Mouse (Mus musculus): Measurements from ENCODE around the gene Slc25a11. TPM values are rescaled to one million over a fixed set of nuclear protein-coding genes. Genes with fewer than 3 reads are reported as not detected.

The Slc25a11 gene
- total RNA-seq, 2 experiments from 2014 or later: 264 to 408 TPM

- TF ChIP-seq CTCF (IDR thresholded peaks at IDR 0.05): peak; percentile 75
- H3K27ac ChIP-seq: no peak overlapping the region
- H3K4me3 ChIP-seq: no peak overlapping the region
- intact Hi-C loops (cut with DNase I): no loop called here
- DNase-seq: peak; percentile 65
These were observed 21.8 kb downstream of the Slc25a11 start for GRCm38 (mm10) chr11:70625473-70625872.

GRCm38 (mm10) chr11:70623053-70623742 lies 24.1 kb downstream of the Slc25a11 start:
- TF ChIP-seq CTCF (IDR thresholded peaks at IDR 0.05): peak; percentile 45
- intact Hi-C loops (cut with DNase I): loop anchor here (5.0 kb wide), 1 partner anchor 211 kb away; the partner anchor contains the start of gene Pelp1
- Histone ChIP-seq H3K4me3 (no peak overlapping the region), H3K27ac (peak overlapping the region; percentile 91)
- DNase-seq: no peak

- Histone ChIP-seq H3K4me3 (peak overlapping the region; percentile 28), H3K27ac (peak overlapping the region; percentile 91)
- peak; percentile 80 for DNase-seq
- peak; percentile 29; the same call in 1 of the 2 replicates for TF ChIP-seq CTCF (IDR thresholded peaks at IDR 0.05)
- intact Hi-C loops (cut with DNase I): loop anchor here (5.0 kb wide), 1 partner anchor 210 kb away; the partner anchor contains the start of gene Pelp1
These were observed 25.1 kb downstream of the Slc25a11 start for GRCm38 (mm10) chr11:70621972-70622814.

- intact Hi-C loops (cut with DNase I): loop anchor here (5.0 kb wide), 1 partner anchor 133 kb away; no protein-coding TSS in a partner anchor
- no peak for TF ChIP-seq CTCF (IDR thresholded peaks at IDR 0.05)
- peak; percentile 85 for DNase-seq
These were observed 28.2 kb downstream of the Slc25a11 start, which contains the start of gene Chrne for GRCm38 (mm10) chr11:70619101-70619500. Gene Chrne (minus strand): TSS chr11:70619216.

GRCm38 (mm10) chr11:70615516-70616093 lies 31.7 kb downstream of the Slc25a11 start, which contains the start of gene 4930544D05Rik:
Gene 4930544D05Rik (plus strand): TSS chr11:70615848.
- TF ChIP-seq CTCF (IDR thresholded peaks at IDR 0.05): no peak
- H3K4me3 ChIP-seq: peak within 1 kb of the TSS; percentile 72
- intact Hi-C loops (cut with DNase I): loop anchor here (5.0 kb wide), 1 partner anchor 137 kb away; no protein-coding TSS in a partner anchor
- H3K27ac ChIP-seq: peak within 1 kb of the TSS; percentile 28; the same call in 1 of the 2 replicates
- no peak for DNase-seq

More at GRCm38 (mm10) chr11:70619101-70619500, 28.2 kb downstream of the Slc25a11 start, which contains the start of gene Chrne:
- peak within 1 kb of the TSS; percentile 78 for H3K27ac ChIP-seq
- H3K4me3 ChIP-seq: peak within 1 kb of the TSS; percentile 20

GRCm38 (mm10) chr11:70615074-70615473 lies 32.2 kb downstream of the Slc25a11 start:
- intact Hi-C loops (cut with DNase I): loop anchor here (5.0 kb wide), 1 partner anchor 137 kb away; no protein-coding TSS in a partner anchor
- peak; percentile 75 for DNase-seq
- peak overlapping the region; percentile 28; the same call in 1 of the 2 replicates for H3K27ac ChIP-seq
- H3K4me3 ChIP-seq: peak overlapping the region; percentile 72
- peak; percentile 3; the same call in 1 of the 2 replicates for TF ChIP-seq CTCF (IDR thresholded peaks at IDR 0.05)

- Histone ChIP-seq H3K27ac (no peak overlapping the region), H3K4me3 (no peak overlapping the region)
- intact Hi-C loops (cut with DNase I): no loop called here
- no peak for DNase-seq
- peak; percentile 21; the same call in 1 of the 2 replicates for TF ChIP-seq CTCF (IDR thresholded peaks at IDR 0.05)
These were observed 34.8 kb downstream of the Slc25a11 start for GRCm38 (mm10) chr11:70612505-70612904.

- no peak for TF ChIP-seq CTCF (IDR thresholded peaks at IDR 0.05)
- H3K4me3 ChIP-seq: no peak overlapping the region
- intact Hi-C loops (cut with DNase I): no loop called here
- no peak overlapping the region for H3K27ac ChIP-seq
- DNase-seq: no peak
These were observed 36.5 kb downstream of the Slc25a11 start for GRCm38 (mm10) chr11:70610752-70611151.

- intact Hi-C loops (cut with DNase I): loop anchor here (5.0 to 10.0 kb wide), 2 partner anchors 71 to 174 kb away; partner anchors contain the start of gene Arrb2
These were observed 38.8 kb downstream of the Slc25a11 start for GRCm38 (mm10) chr11:70608381-70609066.

GRCm38 (mm10) chr11:70607611-70608010 lies 39.7 kb downstream of the Slc25a11 start:
- intact Hi-C loops (cut with DNase I): loop anchor here (5.0 to 10.0 kb wide), 2 partner anchors 70 to 173 kb away; partner anchors contain the start of gene Arrb2
- Histone ChIP-seq H3K4me3 (no peak overlapping the region), H3K27ac (no peak overlapping the region)
- no peak for DNase-seq
- TF ChIP-seq CTCF (IDR thresholded peaks at IDR 0.05): no peak

More at GRCm38 (mm10) chr11:70608381-70609066, 38.8 kb downstream of the Slc25a11 start:
- Histone ChIP-seq H3K4me3 (no peak overlapping the region), H3K27ac (no peak overlapping the region)
- peak; percentile 52 for TF ChIP-seq CTCF (IDR thresholded peaks at IDR 0.05)
- DNase-seq: peak; percentile 50

GRCm38 (mm10) chr11:70606717-70607116 lies 40.6 kb downstream of the Slc25a11 start:
- intact Hi-C loops (cut with DNase I): loop anchor here (5.0 to 10.0 kb wide), 2 partner anchors 69 to 172 kb away; partner anchors contain the start of gene Arrb2
- Histone ChIP-seq H3K4me3 (no peak overlapping the region), H3K27ac (no peak overlapping the region)
- no peak for TF ChIP-seq CTCF (IDR thresholded peaks at IDR 0.05)
- DNase-seq: no peak

Measured in gastrocnemius, adult 2 months (tissue).